Mouse (Mus musculus) adrenal gland (tissue): ENCODE data around the gene Pgap2.

Experiments
- intact Hi-C: fragments of 180-260 bp; cut with DNase I; formaldehyde crosslinking; loops from one replicate; pipeline ENCODE4 v1.15.1; 2025

The Pgap2 gene

GRCm38 (mm10) chr7:102238686-102239286 is 28.8 kb downstream of the Pgap2 start:
- intact Hi-C loops = no loop called here

DNA sequence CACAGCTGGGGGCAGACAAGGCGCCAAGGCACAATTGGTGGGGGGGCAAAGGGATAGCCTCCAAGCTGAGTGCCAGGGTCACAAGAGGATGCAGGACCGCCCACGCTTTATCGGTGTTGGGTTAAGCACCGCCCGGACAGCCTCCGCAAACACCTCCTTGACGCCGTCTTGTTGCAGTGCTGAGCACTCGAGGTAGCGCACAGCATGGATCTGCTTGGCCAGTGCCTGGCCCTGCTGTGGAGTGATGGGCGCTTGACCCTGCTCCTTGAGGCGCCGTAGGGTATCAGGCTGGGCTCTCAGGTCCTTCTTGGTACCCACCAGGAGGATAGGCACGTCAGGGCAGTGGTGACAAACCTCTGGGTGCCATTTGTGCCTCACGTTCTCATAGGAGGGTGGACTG is 29.6 kb downstream of the Pgap2 start:
- intact Hi-C loops = no loop called here

- intact Hi-C loops = no loop called here
These were observed 32.4 kb downstream of the Pgap2 start for GRCm38 (mm10) chr7:102242371-102242770.

DNA sequence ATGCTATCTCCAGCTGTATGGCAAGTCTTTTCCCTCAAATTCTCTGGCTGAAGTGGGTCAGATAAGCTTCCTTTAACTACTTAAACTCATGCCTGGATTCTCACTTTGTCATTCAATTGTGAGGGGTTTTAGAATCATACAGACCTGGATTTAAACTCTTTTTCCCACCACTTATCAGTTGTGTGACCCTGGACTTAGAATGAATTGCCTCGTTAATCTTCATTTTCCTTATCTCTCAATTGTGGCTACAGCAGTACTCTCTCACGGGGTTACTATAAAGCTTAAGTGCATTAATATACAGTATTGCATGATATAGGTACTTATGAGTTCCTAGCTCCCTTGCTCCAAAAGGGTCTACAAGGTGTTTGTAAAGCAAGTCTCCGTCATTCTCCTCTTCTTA is 32.9 kb downstream of the Pgap2 start:
- intact Hi-C loops = no loop called here

DNA sequence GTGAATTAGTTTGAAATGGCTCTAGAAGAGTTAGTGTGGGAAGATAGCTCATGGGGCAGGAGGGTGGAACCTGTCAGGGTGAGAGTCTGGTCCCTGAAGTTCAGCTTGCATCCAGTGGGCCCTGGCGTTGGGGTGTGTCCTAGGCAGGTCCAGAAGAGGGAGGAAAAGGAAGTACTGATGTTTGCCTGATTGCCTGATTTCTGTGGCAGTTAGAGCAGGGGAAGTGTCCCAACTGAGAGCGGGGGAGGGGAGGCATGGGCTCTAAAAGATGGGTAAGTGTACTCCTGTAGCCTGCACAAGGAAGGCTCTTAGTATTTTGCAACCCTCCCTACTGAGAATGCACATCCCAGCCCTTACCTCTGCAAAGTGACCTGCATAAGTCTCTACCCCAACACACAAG is 33.9 kb downstream of the Pgap2 start:
- intact Hi-C loops = no loop called here

GRCm38 (mm10) chr7:102244782-102245535 is 35.0 kb downstream of the Pgap2 start:
- intact Hi-C loops = no loop called here

- intact Hi-C loops = no loop called here
These were observed 35.8 kb downstream of the Pgap2 start for GRCm38 (mm10) chr7:102245775-102246174.

GRCm38 (mm10) chr7:102246265-102246664 is 36.3 kb downstream of the Pgap2 start:
- intact Hi-C loops = no loop called here

DNA sequence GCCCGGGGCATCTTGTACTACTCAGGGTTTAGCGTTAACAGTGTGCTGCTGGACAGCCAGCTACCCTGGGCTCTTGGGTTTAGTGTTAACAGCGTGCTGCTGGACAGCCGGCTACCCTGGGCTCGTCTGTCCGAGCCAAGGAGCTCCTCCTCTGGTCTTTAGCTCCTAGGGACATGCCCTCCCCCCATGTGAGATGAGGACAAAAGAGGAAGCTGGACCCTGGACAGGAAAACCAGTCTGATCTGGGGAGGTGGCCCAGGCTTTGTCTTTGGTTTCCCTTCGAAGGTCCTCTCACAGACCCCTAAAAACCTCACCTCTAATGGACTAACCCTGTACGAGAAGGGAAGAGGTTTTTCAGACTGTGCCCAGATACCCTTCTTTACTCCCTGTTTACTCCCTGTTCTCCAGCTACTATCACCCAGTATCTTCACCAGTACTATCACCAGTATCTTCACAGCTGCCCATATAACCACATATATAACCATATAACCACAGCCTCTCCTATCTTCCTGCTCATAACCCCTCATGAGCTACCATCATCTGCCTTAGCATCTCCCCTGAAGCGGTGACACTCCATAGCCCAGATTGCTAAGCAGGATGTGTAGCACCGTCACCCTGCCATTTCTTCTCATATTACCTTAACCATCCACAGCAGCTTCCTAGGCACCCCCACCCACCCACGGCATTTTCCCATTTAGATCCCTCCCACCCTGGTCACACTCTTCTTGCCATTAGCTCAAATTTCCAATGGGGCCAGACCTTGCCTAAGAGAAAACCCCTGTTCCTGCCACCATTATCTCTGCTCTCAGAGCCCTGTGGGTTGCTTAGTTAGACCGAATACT is 37.2 kb downstream of the Pgap2 start:
- intact Hi-C loops = no loop called here

GRCm38 (mm10) chr7:102248691-102249404 is 38.8 kb downstream of the Pgap2 start:
- intact Hi-C loops = no loop called here

DNA sequence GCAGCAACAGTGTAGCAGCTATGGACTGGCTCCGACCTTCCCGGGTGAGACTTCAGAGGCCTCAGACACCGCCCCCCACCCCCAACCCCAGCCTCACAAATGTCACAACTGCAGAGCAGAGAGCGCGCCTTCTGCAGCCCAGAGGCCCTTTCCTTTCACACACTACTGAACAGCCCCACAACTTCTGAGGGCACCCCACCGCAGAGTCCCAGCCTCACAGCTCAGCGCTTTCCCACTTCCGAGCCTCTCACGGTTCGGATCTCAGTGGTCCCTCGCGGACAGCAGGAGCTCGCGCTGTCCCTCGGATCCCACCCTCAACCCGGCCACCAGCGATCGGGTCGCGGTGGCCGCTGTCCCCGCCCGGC is 39.5 kb downstream of the Pgap2 start:
- intact Hi-C loops = no loop called here

DNA sequence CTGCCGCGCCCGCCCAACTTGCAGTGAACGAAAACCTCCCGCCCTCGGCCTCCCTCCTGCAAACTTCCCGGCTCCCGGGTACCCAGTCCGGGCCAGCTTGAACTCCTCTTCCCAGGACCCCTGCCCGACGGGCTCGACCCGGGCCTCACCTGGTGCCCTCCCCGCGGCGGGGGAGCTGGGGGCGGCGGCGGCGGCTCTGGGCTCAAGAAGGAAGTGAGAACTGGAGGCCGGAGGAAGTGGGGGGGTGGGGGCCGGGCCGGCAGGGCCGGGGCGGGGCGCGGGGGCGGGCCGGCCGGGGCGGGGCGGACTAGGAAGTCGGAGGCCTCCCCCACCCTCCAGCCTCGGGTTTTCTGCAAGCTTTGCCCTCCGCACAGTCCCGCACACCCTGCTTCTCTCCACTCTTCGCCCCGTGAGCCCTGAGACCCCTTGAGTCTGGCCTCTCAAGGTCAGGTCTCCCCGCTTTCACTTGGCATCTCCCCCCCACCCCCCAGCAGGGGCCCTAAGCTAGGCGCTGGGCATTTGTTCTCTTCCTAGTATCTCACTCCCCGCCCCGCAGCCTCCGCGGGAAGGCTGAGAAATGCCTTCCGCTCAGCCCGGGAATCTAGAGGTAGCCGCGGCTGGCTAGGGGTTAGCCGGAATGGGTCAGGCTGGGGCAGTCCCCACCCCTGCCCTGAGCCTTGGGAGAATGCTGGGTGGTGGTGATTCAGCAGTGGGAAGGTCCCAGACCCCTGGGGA is 40.1 kb downstream of the Pgap2 start:
- intact Hi-C loops = loop anchor here (5.0 kb wide), 2 partner anchors 48 to 598 kb away; no protein-coding TSS in a partner anchor

GRCm38 (mm10) chr7:102250631-102251214 is 40.7 kb downstream of the Pgap2 start:
- intact Hi-C loops = loop anchor here (5.0 kb wide), 2 partner anchors 48 to 598 kb away; no protein-coding TSS in a partner anchor

DNA sequence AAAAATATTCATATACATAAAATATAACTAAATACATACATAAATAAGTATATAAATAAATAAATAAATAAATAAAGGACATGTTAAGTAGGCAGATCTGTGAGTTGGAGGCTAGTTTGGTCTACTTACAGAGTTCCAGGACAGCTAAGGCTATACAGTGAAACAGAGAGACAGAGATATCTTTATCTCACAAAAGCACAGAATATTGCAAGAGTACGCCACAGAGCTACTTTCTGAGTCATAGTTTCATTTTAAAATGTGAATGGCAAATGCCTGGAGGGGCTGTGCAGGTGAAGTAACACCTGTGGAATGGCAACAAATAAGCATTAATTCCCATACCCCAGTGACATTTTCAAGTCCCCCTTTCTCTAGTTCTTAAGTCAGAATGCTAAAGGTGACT is 43.6 kb downstream of the Pgap2 start:
- intact Hi-C loops = loop anchor here (5.0 kb wide), 2 partner anchors 51 to 601 kb away; no protein-coding TSS in a partner anchor

DNA sequence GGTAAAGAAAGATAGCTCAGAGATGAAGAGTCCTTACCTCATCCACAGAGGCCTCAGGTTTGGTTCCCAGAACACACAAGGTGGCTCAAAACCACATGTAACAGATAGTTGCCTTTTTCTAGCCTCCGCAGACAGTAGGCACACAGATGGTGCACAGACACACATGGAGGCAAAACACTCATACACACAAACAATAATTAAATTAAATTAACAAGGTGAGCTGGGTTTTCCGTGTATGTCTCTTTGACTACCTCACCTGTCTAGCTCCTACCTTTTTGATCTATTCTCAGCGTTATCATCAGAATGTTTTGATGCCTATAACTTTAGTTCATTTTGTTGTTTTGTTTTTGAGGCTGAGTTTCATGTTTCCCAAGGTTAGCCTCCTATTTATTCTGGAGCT is 45.9 kb downstream of the Pgap2 start, which contains the start of gene Rhog:
Rhog (minus strand) TSS at position 101 of the 400 bp plus-strand sequence.
- intact Hi-C loops = no loop called here

GRCm38 (mm10) chr7:102256636-102257035 is 46.6 kb downstream of the Pgap2 start:
- intact Hi-C loops = no loop called here

DNA sequence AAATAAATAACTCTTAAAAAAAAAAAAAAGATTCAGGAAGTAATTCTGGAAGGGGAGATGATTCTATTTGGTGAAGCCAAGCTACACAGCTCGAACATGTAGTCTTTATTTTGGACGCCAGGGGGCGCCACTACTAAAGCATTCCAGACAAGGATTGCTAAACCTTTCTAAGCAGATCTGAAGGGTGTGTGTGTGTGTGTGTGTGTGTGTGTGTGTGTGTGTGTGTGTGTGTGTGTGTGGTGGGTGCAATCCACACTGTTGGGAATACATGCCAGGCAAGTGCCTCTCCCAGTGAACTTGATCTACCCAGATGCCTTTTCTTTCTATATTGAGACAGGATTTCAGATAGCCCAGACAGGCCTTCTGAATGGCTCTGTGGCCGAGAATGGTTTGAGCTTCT is 48.2 kb downstream of the Pgap2 start:
- intact Hi-C loops = no loop called here

- intact Hi-C loops = no loop called here
These were observed 48.7 kb downstream of the Pgap2 start for GRCm38 (mm10) chr7:102258753-102259152.

DNA sequence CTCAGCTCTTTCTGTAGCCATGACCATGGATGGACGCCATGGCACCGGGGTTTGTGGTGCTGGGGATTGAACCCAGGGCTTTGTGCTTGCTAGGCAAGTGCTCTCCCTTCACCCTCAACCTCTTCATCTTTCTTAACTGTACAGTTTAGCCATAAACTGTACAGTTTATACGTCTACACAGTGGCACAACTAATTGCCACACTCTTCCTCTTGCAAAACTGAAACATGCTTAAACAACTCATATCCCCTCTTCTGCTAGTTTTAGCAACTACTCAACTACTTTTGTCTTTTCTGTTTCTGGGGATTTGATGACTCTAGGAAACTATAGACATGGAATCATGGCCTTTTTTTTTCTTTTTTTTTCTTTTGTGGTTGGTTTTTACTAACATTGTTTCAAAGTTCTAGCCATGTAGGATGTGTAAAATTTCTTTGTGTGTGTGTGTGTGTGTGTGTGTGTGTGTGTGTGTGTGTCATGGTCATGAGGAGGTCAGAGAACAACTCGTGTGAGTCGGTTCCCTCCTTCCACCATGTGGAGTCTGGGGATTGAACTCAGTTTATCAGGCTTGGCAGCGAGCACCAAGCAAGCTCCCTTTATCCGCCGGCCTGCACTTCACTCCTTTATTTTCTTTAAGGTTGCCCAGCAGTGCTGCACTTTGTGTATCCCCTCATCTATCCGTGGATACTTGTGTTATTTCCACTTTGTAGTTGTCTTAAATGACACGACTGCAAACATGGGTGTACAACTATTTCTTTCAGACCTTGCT is 49.9 kb downstream of the Pgap2 start:
- intact Hi-C loops = no loop called here
